Mouse (Mus musculus) heart, adult 2 months (tissue): ENCODE measurements around the gene Set.

ENCODE experiments used
- CTCF ChIP-seq: fragments of 200-600 bp; IDR thresholded peaks from 2 replicates; pipeline ENCODE4 v1.8.1; 2022; ENCODE audit warnings: antibody characterized with exemption, mild to moderate bottlenecking, moderate library complexity
- EP300 ChIP-seq: fragments of 200-500 bp; IDR thresholded peaks from 2 replicates; pipeline ENCODE4 v1.6.1; 2011; ENCODE audit warnings: low read depth, low read length, control low read depth; ENCODE audit not compliant: insufficient read depth
- POLR2A ChIP-seq: fragments of 200-500 bp; IDR thresholded peaks from 2 replicates; pipeline ENCODE4 v1.6.1; 2011; ENCODE audit warnings: mild to moderate bottlenecking, low read depth, low read length, control low read depth; ENCODE audit not compliant: insufficient read depth

DNA sequence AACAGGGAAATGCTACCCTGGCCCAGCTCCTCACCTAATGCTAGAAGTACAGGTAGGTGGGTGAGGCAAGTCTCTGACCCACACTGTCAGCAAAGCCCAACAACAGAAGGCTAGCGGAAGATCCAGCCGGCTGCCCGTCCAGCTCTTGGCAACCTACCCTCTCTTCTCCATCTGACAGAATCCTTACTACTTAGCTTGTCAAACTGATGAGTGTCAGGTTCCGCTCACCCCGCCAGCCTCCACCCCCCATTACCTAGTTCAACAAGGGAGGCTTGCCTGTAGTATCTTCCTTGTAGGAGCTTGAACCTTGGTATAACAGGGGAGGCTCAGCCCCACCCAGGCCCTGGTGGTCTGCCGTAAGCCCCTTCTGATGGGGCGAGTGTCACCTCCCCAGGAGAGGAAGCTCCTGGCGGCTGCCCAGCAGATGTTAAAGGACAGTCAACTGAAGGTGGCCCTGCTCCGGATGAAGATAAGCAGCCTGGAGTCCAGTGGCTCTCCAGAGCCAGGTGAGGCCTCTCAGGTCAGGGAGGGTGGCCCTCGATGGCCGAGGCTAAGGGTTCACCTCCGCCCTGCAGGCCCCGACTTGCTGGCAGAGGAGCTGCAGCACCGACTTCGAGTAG lies 23.1 kb downstream of the Set start:
- TF ChIP-seq CTCF = no peak
- TF ChIP-seq EP300 = no peak
- TF ChIP-seq POLR2A = no peak
